Mouse (Mus musculus): ENCODE measurements around the gene Pdia3. TPM values are rescaled to one million over a fixed set of nuclear protein-coding genes. Genes with fewer than 3 reads are reported as not detected.

Gene Pdia3
- polyA plus RNA-seq, 1 experiment from 2014 or later: 291 TPM

GRCm38 (mm10) chr2:121443068-121443349 is 29.4 kb downstream of the Pdia3 start:
- 0 out of 2 replicates have a peak overlapping the region, but pooled peaks have one; percentile 11 for H3K27ac ChIP-seq

GRCm38 (mm10) chr2:121444178-121444577 is 30.6 kb downstream of the Pdia3 start, which contains the start of gene Ell3:
Gene Ell3 (minus strand): TSS chr2:121444278.
- Histone ChIP-seq H3K36me3 (no peaks in the 10 kb centered on the region), H3K9ac (peak within 1 kb of the TSS; percentile 68; the same call in 1 of the 2 replicates), H3K4me1 (replicated peaks) (peaks cover 36% of the 10 kb centered on the region), H3K4me3 (replicated peaks) (peak within 1 kb of the TSS; percentile 60), H3K27me3 (peaks cover 19% of the 10 kb centered on the region), H3K4me2 (peak within 1 kb of the TSS; percentile 86), H3K9me3 (replicated peaks) (no peaks in the 10 kb centered on the region), H3K27ac (no peak within 1 kb of the TSS)
- ATAC-seq (ENCODE audit: low read depth) (no peak), DNase-seq (no peak)
- WGBS (ENCODE audit: insufficient replicate concordance): 66% methylated on average over 1 of the region's 1 CpGs

More at GRCm38 (mm10) chr2:121443068-121443349, 29.4 kb downstream of the Pdia3 start:
- H3K4me1 ChIP-seq (replicated peaks): peaks cover 30% of the 10 kb centered on the region
- H3K9ac ChIP-seq: peak overlapping the region; percentile 68
- no peaks in the 10 kb centered on the region for H3K9me3 ChIP-seq (replicated peaks)
- ATAC-seq (ENCODE audit: low read depth) (peak; percentile 11), DNase-seq (no peak)
- H3K4me3 ChIP-seq (replicated peaks): peak overlapping the region; percentile 60
- peak overlapping the region; percentile 86 for H3K4me2 ChIP-seq
- WGBS (ENCODE audit: insufficient replicate concordance): 26% methylated on average over 8 of the region's 8 CpGs
- H3K27me3 ChIP-seq: peaks cover 19% of the 10 kb centered on the region
- H3K36me3 ChIP-seq: peaks cover 8% of the 10 kb centered on the region

- no peak for ATAC-seq (ENCODE audit: low read depth)
- Histone ChIP-seq H3K4me3 (replicated peaks) (no peak overlapping the region), H3K27me3 (peaks cover 19% of the 10 kb centered on the region), H3K9ac (no peak overlapping the region), H3K27ac (no peak overlapping the region), H3K9me3 (replicated peaks) (no peaks in the 10 kb centered on the region), H3K4me1 (replicated peaks) (peaks cover 39% of the 10 kb centered on the region), H3K36me3 (no peaks in the 10 kb centered on the region), H3K4me2 (no peak overlapping the region)
- 50% methylated on average over 3 of the region's 3 CpGs for WGBS (ENCODE audit: insufficient replicate concordance)
- no peak for DNase-seq
Measured at GRCm38 (mm10) chr2:121445117-121445516, 31.5 kb downstream of the Pdia3 start.

GRCm38 (mm10) chr2:121446506-121446905 is 32.9 kb downstream of the Pdia3 start:
- Histone ChIP-seq H3K4me3 (replicated peaks) (no peak overlapping the region), H3K4me2 (no peak overlapping the region), H3K4me1 (replicated peaks) (peaks cover 51% of the 10 kb centered on the region), H3K9ac (no peak overlapping the region), H3K36me3 (peaks cover 7% of the 10 kb centered on the region), H3K27me3 (peaks cover 11% of the 10 kb centered on the region), H3K9me3 (replicated peaks) (no peaks in the 10 kb centered on the region), H3K27ac (no peak overlapping the region)
- no peak for ATAC-seq (ENCODE audit: low read depth)
- 71% methylated on average over 4 of the region's 4 CpGs for WGBS (ENCODE audit: insufficient replicate concordance)
- no peak for DNase-seq

- ATAC-seq (ENCODE audit: low read depth) (no peak), DNase-seq (no peak)
- no peak overlapping the region for H3K27ac ChIP-seq
- no peaks in the 10 kb centered on the region for H3K9me3 ChIP-seq (replicated peaks)
- 26% methylated on average over 3 of the region's 3 CpGs for WGBS (ENCODE audit: insufficient replicate concordance)
- no peak overlapping the region for H3K4me2 ChIP-seq
- no peak overlapping the region for H3K9ac ChIP-seq
- no peak overlapping the region for H3K4me3 ChIP-seq (replicated peaks)
- H3K4me1 ChIP-seq (replicated peaks): peaks cover 48% of the 10 kb centered on the region
- peaks cover 9% of the 10 kb centered on the region for H3K36me3 ChIP-seq
- peaks cover 6% of the 10 kb centered on the region for H3K27me3 ChIP-seq
Measured at GRCm38 (mm10) chr2:121447006-121447405, 33.4 kb downstream of the Pdia3 start.

- DNase-seq: no peak
- 15% methylated on average over 9 of the region's 9 CpGs for WGBS (ENCODE audit: insufficient replicate concordance)
Measured at GRCm38 (mm10) chr2:121448136-121448535, 34.6 kb downstream of the Pdia3 start.

GRCm38 (mm10) chr2:121448739-121449535 is 35.4 kb downstream of the Pdia3 start, which contains the start of gene Serf2:
Gene Serf2 (plus strand): TSS chr2:121449195.
- WGBS (ENCODE audit: insufficient replicate concordance): under 1% methylated on average over 70 of the region's 74 CpGs
- Histone ChIP-seq H3K9ac (peak within 1 kb of the TSS; percentile 100), H3K4me2 (peak within 1 kb of the TSS; percentile 95), H3K9me3 (replicated peaks) (no peaks in the 10 kb centered on the region), H3K4me3 (replicated peaks) (peak within 1 kb of the TSS; percentile 100), H3K27ac (peak within 1 kb of the TSS; percentile 93), H3K27me3 (no peaks in the 10 kb centered on the region), H3K36me3 (peaks cover 26% of the 10 kb centered on the region), H3K4me1 (replicated peaks) (peaks cover 52% of the 10 kb centered on the region)
- ATAC-seq (ENCODE audit: low read depth): peak; percentile 97
- DNase-seq: peak; percentile 100

More at GRCm38 (mm10) chr2:121448136-121448535, 34.6 kb downstream of the Pdia3 start:
- Histone ChIP-seq H3K9ac (peak overlapping the region; percentile 75), H3K4me3 (replicated peaks) (peak overlapping the region; percentile 100), H3K9me3 (replicated peaks) (no peaks in the 10 kb centered on the region), H3K27ac (peak overlapping the region; percentile 88), H3K36me3 (peaks cover 19% of the 10 kb centered on the region), H3K4me1 (replicated peaks) (peaks cover 47% of the 10 kb centered on the region), H3K4me2 (peak overlapping the region; percentile 95), H3K27me3 (peaks cover under 1% of the 10 kb centered on the region; the same call in 1 of the 2 replicates)
- no peak for ATAC-seq (ENCODE audit: low read depth)

GRCm38 (mm10) chr2:121449545-121450011 is 36.0 kb downstream of the Pdia3 start:
- Histone ChIP-seq H3K4me2 (peak overlapping the region; percentile 95), H3K27ac (peak overlapping the region; percentile 93), H3K27me3 (no peaks in the 10 kb centered on the region), H3K4me3 (replicated peaks) (peak overlapping the region; percentile 100), H3K9ac (peak overlapping the region; percentile 100), H3K9me3 (replicated peaks) (no peaks in the 10 kb centered on the region), H3K36me3 (peaks cover 26% of the 10 kb centered on the region), H3K4me1 (replicated peaks) (peaks cover 52% of the 10 kb centered on the region)
- ATAC-seq (ENCODE audit: low read depth) (peak; percentile 14), DNase-seq (no peak)
- WGBS (ENCODE audit: insufficient replicate concordance): under 1% methylated on average over 54 of the region's 54 CpGs

- WGBS (ENCODE audit: insufficient replicate concordance): 0% methylated on average over 7 of the region's 7 CpGs
- Histone ChIP-seq H3K27ac (peak overlapping the region; percentile 93), H3K4me2 (peak overlapping the region; percentile 95), H3K36me3 (peaks cover 26% of the 10 kb centered on the region), H3K9me3 (replicated peaks) (no peaks in the 10 kb centered on the region), H3K4me1 (replicated peaks) (peaks cover 50% of the 10 kb centered on the region), H3K4me3 (replicated peaks) (peak overlapping the region; percentile 100), H3K9ac (peak overlapping the region; percentile 100), H3K27me3 (no peaks in the 10 kb centered on the region)
- ATAC-seq (ENCODE audit: low read depth): no peak
- DNase-seq: no peak
Measured at GRCm38 (mm10) chr2:121450093-121450492, 36.5 kb downstream of the Pdia3 start.

- H3K9me3 ChIP-seq (replicated peaks): no peaks in the 10 kb centered on the region
- H3K4me1 ChIP-seq (replicated peaks): peaks cover 60% of the 10 kb centered on the region
- H3K27me3 ChIP-seq: no peaks in the 10 kb centered on the region
- no peak overlapping the region for H3K4me2 ChIP-seq
- WGBS (ENCODE audit: insufficient replicate concordance): 71% methylated on average over 4 of the region's 4 CpGs
- ATAC-seq (ENCODE audit: low read depth) (no peak), DNase-seq (no peak)
- H3K27ac ChIP-seq: no peak overlapping the region
- H3K9ac ChIP-seq: no peak overlapping the region
- H3K36me3 ChIP-seq: peaks cover 26% of the 10 kb centered on the region
- H3K4me3 ChIP-seq (replicated peaks): no peak overlapping the region
Measured at GRCm38 (mm10) chr2:121452361-121452760, 38.8 kb downstream of the Pdia3 start.

- ATAC-seq (ENCODE audit: low read depth) (no peak), DNase-seq (no peak)
- no peak within 1 kb of the TSS for H3K27ac ChIP-seq
- H3K4me3 ChIP-seq (replicated peaks): no peak within 1 kb of the TSS
- no peak within 1 kb of the TSS for H3K4me2 ChIP-seq
- no peaks in the 10 kb centered on the region for H3K27me3 ChIP-seq
- H3K4me1 ChIP-seq (replicated peaks): peaks cover 60% of the 10 kb centered on the region
- WGBS (ENCODE audit: insufficient replicate concordance): 57% methylated on average over 4 of the region's 4 CpGs
- H3K9me3 ChIP-seq (replicated peaks): no peaks in the 10 kb centered on the region
- H3K36me3 ChIP-seq: peaks cover 27% of the 10 kb centered on the region
- H3K9ac ChIP-seq: no peak within 1 kb of the TSS; the same call in 1 of the 2 replicates
Measured at GRCm38 (mm10) chr2:121452990-121453389, 39.4 kb downstream of the Pdia3 start, which contains the start of gene Hypk. Gene Hypk (plus strand): TSS chr2:121453290.
